Mouse (Mus musculus): ENCODE results near the gene Wt1. TPM values are rescaled to one million over a fixed set of nuclear protein-coding genes. Genes with fewer than 3 reads are reported as not detected.

Wt1 gene
- polyA plus RNA-seq, 1 experiment from 2014 or later: 0.82 TPM

DNA sequence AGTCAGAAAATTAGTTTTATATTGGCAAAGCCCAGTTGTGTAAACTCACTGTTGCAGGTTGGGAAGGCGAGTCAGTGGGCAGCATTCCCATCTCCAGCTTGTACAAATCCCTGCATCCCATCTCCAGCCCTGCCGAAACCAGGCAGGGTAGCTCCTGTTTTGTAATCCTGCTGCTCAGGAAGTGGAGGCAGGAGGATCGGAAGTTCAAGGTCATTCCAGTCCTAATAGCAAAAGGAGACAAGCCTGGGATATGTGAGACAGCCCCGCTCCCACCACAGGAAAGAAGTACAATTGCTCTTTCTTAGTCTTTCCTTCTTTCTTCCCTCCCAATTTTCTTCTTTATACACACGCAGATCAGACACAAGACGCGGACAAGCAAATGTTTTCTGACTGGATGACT lies 25.8 kb upstream of the Wt1 start:
- WGBS: 78% methylated on average over 7 of the region's 7 CpGs
- ATAC-seq (ENCODE audit: low FRiP score): no peak

GRCm38 (mm10) chr2:105108703-105109158 lies 17.6 kb upstream of the Wt1 start:
- H3K4me2 ChIP-seq: no peak overlapping the region
- no peak overlapping the region for H3K27ac ChIP-seq
- H3K27me3 ChIP-seq: peaks cover 37% of the 10 kb centered on the region
- H3K9ac ChIP-seq: no peak overlapping the region
- ATAC-seq (ENCODE audit: low FRiP score): peak; percentile 94
- 6% methylated on average over 6 of the region's 6 CpGs for WGBS
- H3K36me3 ChIP-seq: no peaks in the 10 kb centered on the region
- no peaks in the 10 kb centered on the region for H3K9me3 ChIP-seq
- H3K4me1 ChIP-seq (replicated peaks): 0 out of 2 replicates have a peak, but pooled peaks cover 3% of the 10 kb centered on the region
- no peak overlapping the region for H3K4me3 ChIP-seq

More for the DNA sequence above, 25.8 kb upstream of the Wt1 start:
- Histone ChIP-seq H3K9ac (no peak overlapping the region), H3K27me3 (no peaks in the 10 kb centered on the region), H3K4me2 (no peak overlapping the region), H3K4me3 (no peak overlapping the region), H3K4me1 (replicated peaks) (0 out of 2 replicates have a peak, but pooled peaks cover 4% of the 10 kb centered on the region), H3K9me3 (no peaks in the 10 kb centered on the region), H3K36me3 (no peaks in the 10 kb centered on the region), H3K27ac (no peak overlapping the region)

- 0 out of 2 replicates have a peak, but pooled peaks cover 2% of the 10 kb centered on the region for H3K4me1 ChIP-seq (replicated peaks)
- no peak for ATAC-seq (ENCODE audit: low FRiP score)
- H3K4me2 ChIP-seq: no peak overlapping the region
- H3K27ac ChIP-seq: no peak overlapping the region
- no peak overlapping the region for H3K9ac ChIP-seq
- no peak overlapping the region for H3K4me3 ChIP-seq
- H3K36me3 ChIP-seq: no peaks in the 10 kb centered on the region
- peaks cover 82% of the 10 kb centered on the region for H3K27me3 ChIP-seq
- 15% methylated on average over 9 of the region's 9 CpGs for WGBS
- no peaks in the 10 kb centered on the region for H3K9me3 ChIP-seq
Measured at GRCm38 (mm10) chr2:105114074-105114473, 12.3 kb upstream of the Wt1 start.

DNA sequence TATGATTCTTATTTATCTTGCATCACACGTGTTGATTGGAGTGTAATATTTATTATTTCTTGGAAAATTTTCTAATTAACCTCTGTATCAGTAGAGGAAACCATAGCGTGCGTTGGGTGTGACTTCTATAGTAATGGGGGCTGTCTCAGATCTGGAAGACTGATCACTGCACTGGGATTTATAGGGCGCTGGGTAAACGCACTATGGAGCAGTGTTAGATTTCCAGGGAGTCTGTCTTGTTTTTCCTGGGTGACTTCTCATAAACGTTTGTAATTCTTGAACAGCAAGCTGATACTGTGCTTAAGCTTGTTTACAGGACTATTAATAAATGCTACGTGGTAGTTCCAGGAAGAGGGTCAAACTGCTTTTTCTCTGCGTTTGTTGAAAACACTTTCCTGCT lies 8.7 kb upstream of the Wt1 start:
- Histone ChIP-seq H3K4me1 (replicated peaks) (peaks cover 2% of the 10 kb centered on the region), H3K4me3 (no peak overlapping the region), H3K9ac (no peak overlapping the region), H3K27ac (no peak overlapping the region), H3K36me3 (no peaks in the 10 kb centered on the region), H3K9me3 (no peaks in the 10 kb centered on the region), H3K4me2 (no peak overlapping the region), H3K27me3 (peaks cover 92% of the 10 kb centered on the region)
- ATAC-seq (ENCODE audit: low FRiP score): no peak
- WGBS: 77% methylated on average over 8 of the region's 8 CpGs

DNA sequence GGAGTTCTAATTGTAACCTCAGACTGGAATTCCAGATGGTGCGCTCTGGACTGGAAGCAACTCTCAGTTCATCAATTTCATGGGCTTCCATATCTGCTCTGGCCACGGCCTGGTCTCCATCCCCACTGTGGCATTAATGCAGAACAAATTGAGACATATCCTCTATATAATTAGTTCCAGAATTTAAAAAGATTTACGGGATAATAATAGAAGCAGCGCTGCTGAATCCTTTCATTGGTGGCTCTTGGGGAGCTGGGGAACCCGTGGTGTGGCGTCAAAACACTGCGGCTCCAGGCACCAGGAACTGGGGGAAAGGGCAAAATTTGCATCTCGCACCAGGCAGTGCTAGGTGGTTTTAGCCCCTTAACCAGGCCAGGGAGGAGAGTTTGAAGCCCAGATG lies 4.1 kb upstream of the Wt1 start:
- ATAC-seq (ENCODE audit: low FRiP score): no peak

DNA sequence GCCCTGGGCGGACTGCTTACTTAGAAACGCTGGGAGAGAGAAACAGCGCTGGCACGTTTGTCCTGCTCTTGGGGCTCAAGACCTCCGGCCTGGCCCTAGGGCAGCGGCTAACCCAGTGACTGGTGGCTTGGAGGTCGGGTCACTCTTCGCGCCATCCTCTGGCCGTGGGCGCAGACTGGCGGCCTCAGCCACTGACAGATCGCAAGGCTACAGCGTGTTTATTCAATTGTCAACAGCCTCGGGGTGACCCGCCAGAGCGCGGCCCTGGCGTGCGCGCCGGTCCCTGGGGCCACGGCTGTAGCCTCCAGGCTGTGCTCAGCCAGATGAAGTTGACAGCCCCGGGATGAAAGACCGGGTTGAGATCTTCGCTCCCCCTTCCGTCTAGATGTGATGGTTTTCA lies 3.4 kb upstream of the Wt1 start:
- Histone ChIP-seq H3K9ac (no peak overlapping the region), H3K9me3 (no peaks in the 10 kb centered on the region), H3K4me1 (replicated peaks) (peaks cover 18% of the 10 kb centered on the region), H3K36me3 (no peaks in the 10 kb centered on the region), H3K27ac (no peak overlapping the region), H3K4me2 (no peak overlapping the region), H3K27me3 (peaks cover 97% of the 10 kb centered on the region), H3K4me3 (0 out of 2 replicates have a peak overlapping the region, but pooled peaks have one; percentile 14)
- WGBS: 1% methylated on average over 27 of the region's 27 CpGs
- ATAC-seq (ENCODE audit: low FRiP score): no peak

More for the DNA sequence above, 4.1 kb upstream of the Wt1 start:
- no peaks in the 10 kb centered on the region for H3K9me3 ChIP-seq
- H3K4me3 ChIP-seq: no peak overlapping the region
- H3K4me2 ChIP-seq: no peak overlapping the region
- H3K9ac ChIP-seq: no peak overlapping the region
- 2% methylated on average over 8 of the region's 8 CpGs for WGBS
- H3K4me1 ChIP-seq (replicated peaks): peaks cover 16% of the 10 kb centered on the region
- no peak overlapping the region for H3K27ac ChIP-seq
- peaks cover 97% of the 10 kb centered on the region for H3K27me3 ChIP-seq
- H3K36me3 ChIP-seq: no peaks in the 10 kb centered on the region

DNA sequence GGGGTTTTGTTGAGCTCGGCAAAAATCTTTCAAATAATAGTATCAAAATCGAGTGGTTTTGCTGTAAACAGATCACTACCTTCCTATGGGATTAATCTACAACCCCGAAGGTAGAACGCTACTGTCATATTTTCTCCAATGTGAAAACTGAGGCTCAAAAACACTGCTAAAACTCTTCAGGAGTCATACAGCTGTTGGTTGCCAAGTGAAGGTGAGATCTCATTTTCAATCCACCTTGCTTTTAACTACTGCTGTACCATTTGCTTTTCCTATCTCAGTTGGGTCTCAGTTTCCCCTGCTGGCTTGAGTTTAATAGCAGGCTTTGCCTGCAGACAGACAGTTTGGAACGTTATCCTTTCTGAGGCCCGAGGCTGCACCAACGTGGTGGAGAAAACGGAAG lies 2.9 kb upstream of the Wt1 start:
- Histone ChIP-seq H3K4me3 (no peak overlapping the region), H3K9ac (no peak overlapping the region), H3K27ac (no peak overlapping the region), H3K4me1 (replicated peaks) (peaks cover 18% of the 10 kb centered on the region), H3K27me3 (peaks cover 96% of the 10 kb centered on the region), H3K4me2 (no peak overlapping the region), H3K36me3 (no peaks in the 10 kb centered on the region), H3K9me3 (no peaks in the 10 kb centered on the region)
- ATAC-seq (ENCODE audit: low FRiP score): no peak
- 2% methylated on average over 8 of the region's 8 CpGs for WGBS

DNA sequence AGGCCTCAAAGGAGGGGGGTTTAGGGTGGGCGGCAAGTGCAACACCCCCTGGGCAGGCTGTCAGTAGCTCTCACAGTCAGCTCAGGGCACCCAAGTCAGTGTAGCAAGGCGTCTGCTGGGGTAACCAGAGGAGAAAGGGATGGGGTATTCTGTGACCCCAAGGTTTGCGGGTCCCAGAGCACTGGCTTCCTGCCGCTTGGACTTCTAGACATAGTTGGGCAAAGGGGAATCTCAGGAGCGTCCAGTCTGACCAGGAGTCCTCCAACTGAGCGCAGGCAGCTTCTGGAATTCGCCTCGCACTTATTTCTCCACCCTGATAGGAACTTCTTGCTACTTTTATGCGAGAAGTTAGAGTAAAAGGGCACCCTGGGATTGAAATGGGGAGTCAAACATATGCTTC lies 2.4 kb upstream of the Wt1 start:
- H3K9ac ChIP-seq: no peak overlapping the region

GRCm38 (mm10) chr2:105124391-105124790 lies 1.9 kb upstream of the Wt1 start:
- Histone ChIP-seq H3K27ac (no peak overlapping the region), H3K9me3 (no peaks in the 10 kb centered on the region), H3K36me3 (no peaks in the 10 kb centered on the region), H3K4me3 (no peak overlapping the region), H3K4me2 (no peak overlapping the region), H3K27me3 (peaks cover 96% of the 10 kb centered on the region), H3K9ac (no peak overlapping the region), H3K4me1 (replicated peaks) (peaks cover 18% of the 10 kb centered on the region)
- 3% methylated on average over 7 of the region's 7 CpGs for WGBS
- ATAC-seq (ENCODE audit: low FRiP score): no peak

More for the DNA sequence above, 2.4 kb upstream of the Wt1 start:
- H3K27ac ChIP-seq: no peak overlapping the region
- H3K4me1 ChIP-seq (replicated peaks): peaks cover 18% of the 10 kb centered on the region
- no peak for ATAC-seq (ENCODE audit: low FRiP score)
- H3K9me3 ChIP-seq: no peaks in the 10 kb centered on the region
- H3K27me3 ChIP-seq: peaks cover 96% of the 10 kb centered on the region
- H3K36me3 ChIP-seq: no peaks in the 10 kb centered on the region
- no peak overlapping the region for H3K4me3 ChIP-seq
- 0% methylated on average over 9 of the region's 9 CpGs for WGBS
- H3K4me2 ChIP-seq: no peak overlapping the region

- under 1% methylated on average over 8 of the region's 8 CpGs for WGBS
- no peak for ATAC-seq (ENCODE audit: low FRiP score)
- no peak overlapping the region for H3K4me2 ChIP-seq
Measured at GRCm38 (mm10) chr2:105125205-105125604, 1.1 kb upstream of the Wt1 start.

DNA sequence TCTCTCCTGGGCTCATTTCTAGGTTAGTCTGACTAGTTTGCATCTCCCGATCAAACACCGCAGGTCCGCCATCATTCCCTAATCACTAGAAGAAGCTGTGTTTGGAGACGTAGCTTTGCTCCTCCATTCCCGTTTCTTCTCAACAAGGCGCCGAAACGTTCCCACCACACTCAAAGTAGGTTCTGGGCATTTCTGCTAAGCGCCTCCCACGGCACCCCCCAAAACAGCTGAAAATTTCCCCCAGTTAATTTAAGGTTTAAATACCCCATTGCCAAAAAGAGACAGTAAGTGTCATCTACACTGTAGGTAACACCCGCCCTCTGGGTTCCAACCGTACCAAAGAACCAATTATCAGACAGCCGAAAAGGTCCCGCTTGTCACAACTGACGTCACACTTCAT lies 688 bp upstream of the Wt1 start:
- no peak for ATAC-seq (ENCODE audit: low FRiP score)
- 3% methylated on average over 15 of the region's 15 CpGs for WGBS
- Histone ChIP-seq H3K9ac (no peak overlapping the region), H3K4me1 (replicated peaks) (peaks cover 20% of the 10 kb centered on the region), H3K9me3 (no peaks in the 10 kb centered on the region), H3K4me2 (no peak overlapping the region), H3K4me3 (no peak overlapping the region), H3K36me3 (no peaks in the 10 kb centered on the region), H3K27me3 (peaks cover 96% of the 10 kb centered on the region), H3K27ac (no peak overlapping the region)

More at GRCm38 (mm10) chr2:105125205-105125604, 1.1 kb upstream of the Wt1 start:
- Histone ChIP-seq H3K36me3 (no peaks in the 10 kb centered on the region), H3K9ac (no peak overlapping the region), H3K27me3 (peaks cover 96% of the 10 kb centered on the region), H3K9me3 (no peaks in the 10 kb centered on the region), H3K4me1 (replicated peaks) (peaks cover 18% of the 10 kb centered on the region), H3K27ac (no peak overlapping the region), H3K4me3 (no peak overlapping the region)

DNA sequence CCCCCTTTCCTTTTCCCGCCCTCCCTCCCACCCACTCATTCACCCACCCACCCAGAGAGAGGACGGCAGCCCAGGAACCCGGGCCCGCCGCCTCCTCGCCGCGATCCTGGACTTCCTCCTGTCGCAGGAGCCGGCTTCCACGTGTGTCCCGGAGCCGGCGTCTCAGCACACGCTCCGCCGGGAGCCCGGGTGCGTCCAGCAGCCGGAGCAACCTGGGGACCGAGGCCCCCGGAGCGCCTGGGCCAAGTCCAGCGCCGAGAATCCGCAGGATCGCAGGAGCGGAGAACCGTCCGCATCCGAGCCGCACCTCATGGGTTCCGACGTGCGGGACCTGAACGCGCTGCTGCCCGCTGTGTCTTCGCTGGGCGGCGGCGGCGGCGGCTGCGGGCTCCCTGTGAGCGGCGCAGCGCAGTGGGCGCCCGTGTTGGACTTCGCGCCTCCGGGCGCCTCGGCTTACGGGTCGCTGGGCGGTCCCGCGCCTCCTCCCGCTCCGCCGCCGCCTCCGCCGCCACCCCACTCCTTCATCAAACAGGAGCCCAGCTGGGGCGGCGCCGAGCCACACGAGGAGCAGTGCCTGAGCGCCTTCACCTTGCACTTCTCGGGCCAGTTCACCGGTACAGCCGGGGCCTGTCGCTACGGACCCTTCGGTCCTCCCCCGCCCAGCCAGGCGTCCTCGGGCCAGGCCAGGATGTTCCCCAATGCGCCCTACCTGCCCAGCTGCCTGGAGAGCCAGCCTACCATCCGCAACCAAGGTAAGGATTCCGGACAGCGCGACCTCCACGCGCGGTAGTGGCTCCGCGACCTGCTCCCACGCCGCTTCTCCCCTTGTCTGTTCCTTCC lies 582 bp downstream of the Wt1 start:
- no peaks in the 10 kb centered on the region for H3K9me3 ChIP-seq
- no peak overlapping the region for H3K9ac ChIP-seq
- H3K4me1 ChIP-seq (replicated peaks): peaks cover 23% of the 10 kb centered on the region
- 1% methylated on average over 64 of the region's 92 CpGs for WGBS
- H3K36me3 ChIP-seq: no peaks in the 10 kb centered on the region
- peak overlapping the region; percentile 32 for H3K4me2 ChIP-seq
- H3K27me3 ChIP-seq: peaks cover 96% of the 10 kb centered on the region
- ATAC-seq (ENCODE audit: low FRiP score): peak; percentile 34
- H3K27ac ChIP-seq: no peak overlapping the region
- H3K4me3 ChIP-seq: peak overlapping the region; percentile 21
